Mouse (Mus musculus) C2C12 (cell line): Measurements from ENCODE around the gene Bub3.

Source experiments
- CEBPB ChIP-seq: IDR thresholded peaks from one replicate; pipeline ENCODE4 v1.6.1; 2011; ENCODE audit warnings: low read depth, mild to moderate bottlenecking, control low read depth, moderate library complexity
- CTCF ChIP-seq: IDR thresholded peaks from one replicate; pipeline ENCODE4 v1.5.1; 2011; ENCODE audit not compliant: control insufficient read depth, insufficient read depth, insufficient read length
- FOSL1 ChIP-seq: IDR thresholded peaks from one replicate; pipeline ENCODE4 v1.8.0; 2011; ENCODE audit warnings: mild to moderate bottlenecking, low read length; ENCODE audit not compliant: poor library complexity, insufficient read depth, severe bottlenecking
- MAX ChIP-seq: IDR thresholded peaks from one replicate; pipeline ENCODE4 v1.6.1; 2011; ENCODE audit warnings: mild to moderate bottlenecking, control low read depth
- MYOG ChIP-seq: IDR thresholded peaks from one replicate; pipeline ENCODE4 v1.6.1; 2011; ENCODE audit not compliant: control insufficient read depth, insufficient read length; ENCODE audit errors: extremely low read depth
- USF1 ChIP-seq: IDR thresholded peaks from one replicate; pipeline ENCODE4 v1.6.1; 2011; ENCODE audit warnings: low read depth, mild to moderate bottlenecking, control low read depth, moderate library complexity

GRCm38 (mm10) chr7:131542872-131543622 is 17.0 kb upstream of the Bub3 start:
- no peak for TF ChIP-seq CTCF
- no peak for TF ChIP-seq FOSL1
- TF ChIP-seq USF1: no peak
- TF ChIP-seq MYOG: no peak
- TF ChIP-seq CEBPB: no peak
- TF ChIP-seq MAX: no peak
